Mouse (Mus musculus) lung, embryonic 15.5 days (tissue): ENCODE measurements at regions not wholly inside any gene's neighbourhood (a gene's known extent, or its start where the extent isn't known, plus 50 kb on each side); places are given as distances from the start of the nearest gene placed in this dataset.
A peak's percentile ranks its signal among the peaks of the same experiment; 100 is the strongest.

Experiments
- ATAC-seq: fragments of 200-750 bp; cut with Nextera tagmentation; 2 replicates; pipeline ENCODE4 v1.8.0; 2017; ENCODE audit warnings: moderate number of reproducible peaks, borderline replicate concordance; ENCODE audit not compliant: low FRiP score, low TSS enrichment; ENCODE audit errors: extremely low read depth
- H3K27ac ChIP-seq: fragments of 300-500 bp; sonication (generic); 2 replicates; pipeline ENCODE4 v1.5.1; 2015; ENCODE audit warnings: moderate library complexity, mild to moderate bottlenecking, inconsistent platforms
- H3K27me3 ChIP-seq: fragments of 300-500 bp; sonication (generic); 2 replicates; pipeline ENCODE4 v1.6.1; 2015; ENCODE audit warnings: inconsistent platforms
- H3K36me3 ChIP-seq: fragments of 300-500 bp; sonication (generic); 2 replicates; pipeline ENCODE4 v1.6.1; 2015; ENCODE audit warnings: inconsistent platforms
- H3K4me1 ChIP-seq: fragments of 300-500 bp; sonication (generic); 2 replicates; pipeline ENCODE4 v1.6.1; 2015; ENCODE audit warnings: inconsistent platforms
- H3K4me2 ChIP-seq: fragments of 300-500 bp; sonication (generic); 2 replicates; pipeline ENCODE4 v1.6.1; 2015; ENCODE audit warnings: inconsistent platforms, mild to moderate bottlenecking, moderate library complexity
- H3K4me3 ChIP-seq: fragments of 300-500 bp; sonication (generic); 2 replicates; pipeline ENCODE4 v1.5.1; 2015; ENCODE audit warnings: mild to moderate bottlenecking, inconsistent platforms
- H3K9ac ChIP-seq: fragments of 300-500 bp; sonication (generic); 2 replicates; pipeline ENCODE4 v1.6.1; 2015; ENCODE audit warnings: inconsistent platforms
- H3K9me3 ChIP-seq: fragments of 300-500 bp; sonication (generic); 2 replicates; pipeline ENCODE4 v1.6.1; 2016; ENCODE audit warnings: inconsistent platforms
- WGBS: fragments of 180-500 bp; shearing (Covaris S2); methylation state at CpG from one replicate; pipeline ENCODE4 v1.1.7; 2015; 5-methylcytosine and 5-hydroxymethylcytosine counted together

GRCm38 (mm10) chr13:111932464-111932863 is 123.7 kb upstream of the Map3k1 start:
- Histone ChIP-seq H3K27me3 (no peaks in the 10 kb centered on the region), H3K4me1 (peaks cover 23% of the 10 kb centered on the region), H3K4me3 (no peak overlapping the region), H3K27ac (no peak overlapping the region), H3K4me2 (no peak overlapping the region), H3K9me3 (no peaks in the 10 kb centered on the region), H3K36me3 (no peaks in the 10 kb centered on the region), H3K9ac (no peak overlapping the region)
- no peak for ATAC-seq
- WGBS: 75% methylated on average over 3 of the region's 3 CpGs

GRCm38 (mm10) chr13:111933526-111934240 is 124.9 kb upstream of the Map3k1 start:
- no peak overlapping the region for H3K9ac ChIP-seq
- H3K9me3 ChIP-seq: no peaks in the 10 kb centered on the region
- 37% methylated on average over 8 of the region's 8 CpGs for WGBS
- peaks cover 20% of the 10 kb centered on the region for H3K4me1 ChIP-seq
- no peak overlapping the region for H3K4me3 ChIP-seq
- no peak overlapping the region for H3K4me2 ChIP-seq
- ATAC-seq: no peak
- H3K27me3 ChIP-seq: no peaks in the 10 kb centered on the region
- H3K27ac ChIP-seq: 0 out of 2 replicates have a peak overlapping the region, but pooled peaks have one; percentile 1
- H3K36me3 ChIP-seq: no peaks in the 10 kb centered on the region

- Histone ChIP-seq H3K9me3 (no peaks in the 10 kb centered on the region), H3K4me3 (no peak overlapping the region), H3K4me2 (no peak overlapping the region), H3K27me3 (no peaks in the 10 kb centered on the region), H3K9ac (no peak overlapping the region), H3K4me1 (peaks cover 23% of the 10 kb centered on the region), H3K36me3 (no peaks in the 10 kb centered on the region), H3K27ac (no peak overlapping the region)
- WGBS: 63% methylated on average over 1 of the region's 1 CpGs
- no peak for ATAC-seq
Measured at GRCm38 (mm10) chr13:111935721-111936080, 126.9 kb upstream of the Map3k1 start.

- no peaks in the 10 kb centered on the region for H3K36me3 ChIP-seq
- H3K9me3 ChIP-seq: no peaks in the 10 kb centered on the region
- peaks cover 23% of the 10 kb centered on the region for H3K4me1 ChIP-seq
- H3K4me2 ChIP-seq: no peak overlapping the region
- ATAC-seq: no peak
- H3K9ac ChIP-seq: no peak overlapping the region
- no peaks in the 10 kb centered on the region for H3K27me3 ChIP-seq
- 66% methylated on average over 9 of the region's 9 CpGs for WGBS
- no peak overlapping the region for H3K4me3 ChIP-seq
- no peak overlapping the region for H3K27ac ChIP-seq
Measured at GRCm38 (mm10) chr13:111936081-111936857, 127.5 kb upstream of the Map3k1 start.

- no peak overlapping the region for H3K9ac ChIP-seq
- no peak for ATAC-seq
- no peak overlapping the region for H3K4me2 ChIP-seq
- WGBS: 50% methylated on average over 8 of the region's 8 CpGs
- peaks cover 23% of the 10 kb centered on the region for H3K4me1 ChIP-seq
- no peak overlapping the region for H3K27ac ChIP-seq
- H3K9me3 ChIP-seq: no peaks in the 10 kb centered on the region
- no peak overlapping the region for H3K4me3 ChIP-seq
- no peaks in the 10 kb centered on the region for H3K36me3 ChIP-seq
- H3K27me3 ChIP-seq: no peaks in the 10 kb centered on the region
Measured at GRCm38 (mm10) chr13:111936983-111937382, 128.2 kb upstream of the Map3k1 start.

- Histone ChIP-seq H3K4me3 (no peak overlapping the region), H3K4me2 (no peak overlapping the region), H3K27ac (peak overlapping the region; percentile 67), H3K9ac (no peak overlapping the region), H3K4me1 (peaks cover 24% of the 10 kb centered on the region), H3K36me3 (no peaks in the 10 kb centered on the region), H3K27me3 (no peaks in the 10 kb centered on the region), H3K9me3 (no peaks in the 10 kb centered on the region)
- 41% methylated on average over 8 of the region's 8 CpGs for WGBS
- no peak for ATAC-seq
Measured at GRCm38 (mm10) chr13:111938896-111939422, 130.2 kb upstream of the Map3k1 start.

- peak overlapping the region; percentile 67 for H3K27ac ChIP-seq
- 33% methylated on average over 6 of the region's 6 CpGs for WGBS
- ATAC-seq: peak; percentile 64
- no peak overlapping the region for H3K4me3 ChIP-seq
- no peak overlapping the region for H3K4me2 ChIP-seq
- H3K9ac ChIP-seq: no peak overlapping the region
- peaks cover 30% of the 10 kb centered on the region for H3K4me1 ChIP-seq
- H3K27me3 ChIP-seq: no peaks in the 10 kb centered on the region
- H3K9me3 ChIP-seq: no peaks in the 10 kb centered on the region
- no peaks in the 10 kb centered on the region for H3K36me3 ChIP-seq
Measured at GRCm38 (mm10) chr13:111939534-111940115, 130.8 kb upstream of the Map3k1 start.

- no peak overlapping the region for H3K27ac ChIP-seq
Measured at GRCm38 (mm10) chr13:111940275-111940674, 131.5 kb upstream of the Map3k1 start.

GRCm38 (mm10) chr13:111940796-111941513 is 132.2 kb upstream of the Map3k1 start:
- H3K36me3 ChIP-seq: no peaks in the 10 kb centered on the region
- ATAC-seq: peak; percentile 16; the same call in 1 of the 2 replicates
- 45% methylated on average over 6 of the region's 6 CpGs for WGBS

More at GRCm38 (mm10) chr13:111940275-111940674, 131.5 kb upstream of the Map3k1 start:
- H3K4me3 ChIP-seq: no peak overlapping the region
- H3K4me2 ChIP-seq: no peak overlapping the region
- no peaks in the 10 kb centered on the region for H3K27me3 ChIP-seq
- H3K4me1 ChIP-seq: peaks cover 30% of the 10 kb centered on the region
- no peak for ATAC-seq
- 84% methylated on average over 4 of the region's 4 CpGs for WGBS
- no peaks in the 10 kb centered on the region for H3K9me3 ChIP-seq
- H3K36me3 ChIP-seq: no peaks in the 10 kb centered on the region
- H3K9ac ChIP-seq: no peak overlapping the region

GRCm38 (mm10) chr13:111941946-111942345 is 133.2 kb upstream of the Map3k1 start:
- peaks cover 20% of the 10 kb centered on the region for H3K4me1 ChIP-seq
- WGBS: 87% methylated on average over 4 of the region's 4 CpGs
- no peaks in the 10 kb centered on the region for H3K27me3 ChIP-seq
- H3K9me3 ChIP-seq: no peaks in the 10 kb centered on the region
- H3K36me3 ChIP-seq: no peaks in the 10 kb centered on the region
- ATAC-seq: no peak
- no peak overlapping the region for H3K4me3 ChIP-seq
- no peak overlapping the region for H3K27ac ChIP-seq
- no peak overlapping the region for H3K9ac ChIP-seq
- no peak overlapping the region for H3K4me2 ChIP-seq

More at GRCm38 (mm10) chr13:111940796-111941513, 132.2 kb upstream of the Map3k1 start:
- Histone ChIP-seq H3K4me1 (peaks cover 29% of the 10 kb centered on the region), H3K9me3 (no peaks in the 10 kb centered on the region), H3K9ac (no peak overlapping the region), H3K27ac (no peak overlapping the region), H3K4me3 (no peak overlapping the region), H3K27me3 (no peaks in the 10 kb centered on the region), H3K4me2 (no peak overlapping the region)

GRCm38 (mm10) chr13:111943392-111944088 is 134.7 kb upstream of the Map3k1 start:
- Histone ChIP-seq H3K9ac (no peak overlapping the region), H3K27ac (no peak overlapping the region), H3K4me2 (no peak overlapping the region), H3K4me3 (no peak overlapping the region), H3K36me3 (no peaks in the 10 kb centered on the region), H3K27me3 (no peaks in the 10 kb centered on the region), H3K4me1 (peaks cover 20% of the 10 kb centered on the region), H3K9me3 (no peaks in the 10 kb centered on the region)
- no peak for ATAC-seq
- WGBS: 48% methylated on average over 15 of the region's 15 CpGs
